Comparison of ENCODE assay signal across 28 mouse cellular contexts in the genomic region with DNA sequence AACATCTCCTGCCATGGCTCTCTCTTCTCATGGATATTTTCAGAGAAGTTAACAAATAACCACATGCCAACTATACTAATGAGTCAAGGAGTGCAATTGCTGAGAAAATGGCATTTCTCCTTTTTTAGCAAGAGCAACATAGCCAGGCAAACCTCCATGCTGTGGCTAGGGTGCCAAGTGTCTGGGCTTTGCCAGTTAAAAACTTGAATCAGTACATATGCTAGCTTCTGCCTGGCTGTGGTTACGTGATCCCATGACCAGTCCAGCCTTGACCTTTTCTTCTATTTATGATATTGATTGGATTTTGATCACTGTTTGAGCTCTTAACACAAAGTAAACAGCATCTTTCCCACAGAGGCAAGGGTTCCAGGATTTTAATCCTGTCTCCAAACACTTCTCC.
DNase-seq lines count a peak whose midpoint lies in the region; ATAC-seq lines count a peak whose summit lies in the region.
"Had no signal": no experiment of that assay in that cellular context is flagged by ENCODE, and none has a peak within 500 bp of the region (broad histone marks: within the 10 kb centered on the region; RNA-seq: fewer than 3 reads in every experiment).

No protein-coding gene starts in this region.

- peak; percentile 68 for ATAC-seq in frontal cortex, adult (ENCODE audit: low TSS enrichment)
- ATAC-seq: activated CD4-positive, CD25-positive, alpha-beta regulatory T cell, adult 4 months; CD4-positive, CD25-positive, alpha-beta regulatory T cell, adult 4 months; forebrain, embryonic 15.5 days; hindbrain, embryonic 16.5 days had no signal

- H3K9me3 ChIP-seq in midbrain, embryonic 10.5 days (replicated peaks), result no peaks in the 10 kb centered on the region
- H3K9me3 ChIP-seq: embryonic facial prominence, embryonic 12.5 days; forebrain, embryonic 10.5 days; forebrain, embryonic 15.5 days; kidney, embryonic 15.5 days; limb, embryonic 12.5 days; midbrain, embryonic 12.5 days; neural tube, embryonic 13.5 days; stomach, embryonic 15.5 days had no signal

- no peak overlapping the region for H3K4me3 ChIP-seq in midbrain, embryonic 10.5 days
- H3K4me3 ChIP-seq: embryonic facial prominence, embryonic 12.5 days; forebrain, embryonic 10.5 days; forebrain, embryonic 15.5 days; kidney, embryonic 15.5 days; left cerebral cortex, adult 2 months; limb, embryonic 12.5 days; midbrain, embryonic 12.5 days; neural tube, embryonic 13.5 days; stomach, embryonic 15.5 days had no signal

- 76% methylated on average over 1 of the region's 1 CpGs for WGBS in midbrain, embryonic 10.5 days

- no peaks in the 10 kb centered on the region for H3K36me3 ChIP-seq in midbrain, embryonic 10.5 days
- H3K36me3 ChIP-seq: embryonic facial prominence, embryonic 12.5 days; forebrain, embryonic 10.5 days; forebrain, embryonic 15.5 days; kidney, embryonic 15.5 days; limb, embryonic 12.5 days; midbrain, embryonic 12.5 days; neural tube, embryonic 13.5 days; stomach, embryonic 15.5 days had no signal

- H3K27ac ChIP-seq in midbrain, embryonic 10.5 days (replicated peaks), result no peak overlapping the region
- H3K27ac ChIP-seq: embryonic facial prominence, embryonic 12.5 days; forebrain, embryonic 10.5 days; forebrain, embryonic 15.5 days; kidney, embryonic 15.5 days; left cerebral cortex, adult 2 months; limb, embryonic 12.5 days; liver, embryonic 14.5 days; midbrain, embryonic 12.5 days; neural tube, embryonic 13.5 days; stomach, embryonic 15.5 days had no signal

- 0 out of 2 replicates have a peak, but pooled peaks cover 3% of the 10 kb centered on the region for H3K4me1 ChIP-seq in midbrain, embryonic 10.5 days
- H3K4me1 ChIP-seq: embryonic facial prominence, embryonic 12.5 days; forebrain, embryonic 10.5 days; kidney, embryonic 15.5 days; limb, embryonic 12.5 days; midbrain, embryonic 12.5 days; neural tube, embryonic 13.5 days; stomach, embryonic 15.5 days had no signal

- no peak for DNase-seq in frontal cortex, adult 2 months (ENCODE audit: extremely low spot score in 1 of 2, low spot score in 1 of 2)
- peak; percentile 30 for DNase-seq in NIH3T3 (ENCODE audit: low read depth)
- peak; percentile 68 for DNase-seq in adipocyte (ENCODE audit: low spot score)
- peak; percentile 72 for DNase-seq in fibroblast of lung, adult 2 months (ENCODE audit: low read depth)
- DNase-seq in midbrain, embryonic 10.5 days (ENCODE audit: low spot score), result no peak
- DNase-seq in layer of hippocampus, postnatal 10 days (ENCODE audit: low spot score in 2 of 2), result no peak
- DNase-seq: cerebellum, adult 9-10 months; cerebellum, postnatal 36 days; embryo, embryonic 11 days; gastrocnemius, postnatal 14 days; kidney, adult 18-20 months; kidney, postnatal 25 days; lung, postnatal 36 days; thymus, postnatal 14 days had no signal

- no peaks in the 10 kb centered on the region for H3K27me3 ChIP-seq in midbrain, embryonic 10.5 days (ENCODE audit: low read depth, poor library complexity, severe bottlenecking)
- H3K27me3 ChIP-seq: embryonic facial prominence, embryonic 12.5 days; forebrain, embryonic 15.5 days; kidney, embryonic 15.5 days; limb, embryonic 12.5 days; midbrain, embryonic 12.5 days; neural tube, embryonic 13.5 days; stomach, embryonic 15.5 days had no signal

Comparison
In these comparisons a context has a peak if more than half of its experiments do, and no peak if none do; other contexts are left out.
1. DNase-seq: peak in NIH3T3 (single experiment), adipocyte (single experiment) and fibroblast of lung, adult 2 months (single experiment); none in frontal cortex, adult 2 months (0 of 2), midbrain, embryonic 10.5 days (single experiment) and layer of hippocampus, postnatal 10 days (0 of 2).